Mouse (Mus musculus): ENCODE results near the gene Cbx2. TPM values are rescaled to one million over a fixed set of nuclear protein-coding genes. Genes with fewer than 3 reads are reported as not detected.
A peak's percentile ranks its signal among the peaks of the same experiment; 100 is the strongest.

The Cbx2 gene
- polyA plus RNA-seq, 1 experiment from 2014 or later = 3.0 TPM

GRCm38 (mm10) chr11:119072986-119073385, 50.2 kb downstream of the Cbx2 start:
- Histone ChIP-seq H3K9me3 (replicated peaks) (no peaks in the 10 kb centered on the region), H3K36me3 (replicated peaks) (no peaks in the 10 kb centered on the region), H3K4me1 (replicated peaks) (no peaks in the 10 kb centered on the region), H3K4me3 (replicated peaks) (no peak overlapping the region), H3K9ac (no peak overlapping the region), H3K27ac (replicated peaks) (no peak overlapping the region), H3K27me3 (peaks cover 33% of the 10 kb centered on the region), H3K4me2 (no peak overlapping the region)
- ATAC-seq (ENCODE audit: insufficient read depth) = no peak
- WGBS (ENCODE audit: insufficient replicate concordance) = 49% methylated on average over 6 of the region's 6 CpGs

- H3K27me3 ChIP-seq = peaks cover 33% of the 10 kb centered on the region
- no peak for ATAC-seq (ENCODE audit: insufficient read depth)
- no peaks in the 10 kb centered on the region for H3K9me3 ChIP-seq (replicated peaks)
- H3K4me1 ChIP-seq (replicated peaks) = peaks cover 8% of the 10 kb centered on the region
- no peak overlapping the region for H3K27ac ChIP-seq (replicated peaks)
- no peak overlapping the region for H3K4me3 ChIP-seq (replicated peaks)
- no peak overlapping the region for H3K9ac ChIP-seq
- no peak overlapping the region for H3K4me2 ChIP-seq
- H3K36me3 ChIP-seq (replicated peaks) = no peaks in the 10 kb centered on the region
- 60% methylated on average over 6 of the region's 6 CpGs for WGBS (ENCODE audit: insufficient replicate concordance)
Observed at GRCm38 (mm10) chr11:119073876-119074433, 51.2 kb downstream of the Cbx2 start.

- Histone ChIP-seq H3K9me3 (replicated peaks) (no peaks in the 10 kb centered on the region), H3K4me1 (replicated peaks) (peaks cover 23% of the 10 kb centered on the region), H3K9ac (no peak overlapping the region), H3K4me3 (replicated peaks) (no peak overlapping the region), H3K27me3 (peaks cover 33% of the 10 kb centered on the region), H3K36me3 (replicated peaks) (peaks cover 4% of the 10 kb centered on the region), H3K27ac (replicated peaks) (no peak overlapping the region), H3K4me2 (no peak overlapping the region)
- WGBS (ENCODE audit: insufficient replicate concordance) = 16% methylated on average over 5 of the region's 5 CpGs
- ATAC-seq (ENCODE audit: insufficient read depth) = no peak
Observed at GRCm38 (mm10) chr11:119075805-119076204, 53.0 kb downstream of the Cbx2 start.

- H3K36me3 ChIP-seq (replicated peaks) = peaks cover 9% of the 10 kb centered on the region
- WGBS (ENCODE audit: insufficient replicate concordance) = 65% methylated on average over 4 of the region's 4 CpGs
- H3K4me2 ChIP-seq = no peak overlapping the region
- no peak overlapping the region for H3K9ac ChIP-seq
- H3K9me3 ChIP-seq (replicated peaks) = no peaks in the 10 kb centered on the region
- no peak for ATAC-seq (ENCODE audit: insufficient read depth)
- peaks cover 37% of the 10 kb centered on the region for H3K4me1 ChIP-seq (replicated peaks)
- H3K27ac ChIP-seq (replicated peaks) = no peak overlapping the region
- no peak overlapping the region for H3K4me3 ChIP-seq (replicated peaks)
- H3K27me3 ChIP-seq = peaks cover 20% of the 10 kb centered on the region
Observed at GRCm38 (mm10) chr11:119077755-119078154, 55.0 kb downstream of the Cbx2 start.

- H3K4me1 ChIP-seq (replicated peaks) = peaks cover 48% of the 10 kb centered on the region
- no peak overlapping the region for H3K27ac ChIP-seq (replicated peaks)
- H3K4me3 ChIP-seq (replicated peaks) = no peak overlapping the region
- H3K27me3 ChIP-seq = peaks cover 22% of the 10 kb centered on the region
- ATAC-seq (ENCODE audit: insufficient read depth) = peak; percentile 17; the same call in 1 of the 2 replicates
- peak overlapping the region; percentile 35 for H3K4me2 ChIP-seq
- 34% methylated on average over 26 of the region's 27 CpGs for WGBS (ENCODE audit: insufficient replicate concordance)
- no peak overlapping the region for H3K9ac ChIP-seq
- H3K36me3 ChIP-seq (replicated peaks) = peaks cover 9% of the 10 kb centered on the region
- no peaks in the 10 kb centered on the region for H3K9me3 ChIP-seq (replicated peaks)
Observed at GRCm38 (mm10) chr11:119078691-119079444, 56.1 kb downstream of the Cbx2 start.

GRCm38 (mm10) chr11:119079445-119079837, 56.7 kb downstream of the Cbx2 start:
- Histone ChIP-seq H3K9ac (no peak overlapping the region), H3K27me3 (peaks cover 22% of the 10 kb centered on the region), H3K4me1 (replicated peaks) (peaks cover 54% of the 10 kb centered on the region)

GRCm38 (mm10) chr11:119080461-119081147, 57.8 kb downstream of the Cbx2 start:
- H3K4me2 ChIP-seq = no peak overlapping the region
- 70% methylated on average over 33 of the region's 33 CpGs for WGBS (ENCODE audit: insufficient replicate concordance)
- H3K9me3 ChIP-seq (replicated peaks) = no peaks in the 10 kb centered on the region
- no peak for ATAC-seq (ENCODE audit: insufficient read depth)
- no peak overlapping the region for H3K4me3 ChIP-seq (replicated peaks)
- H3K27ac ChIP-seq (replicated peaks) = no peak overlapping the region
- no peak overlapping the region for H3K9ac ChIP-seq
- H3K36me3 ChIP-seq (replicated peaks) = peaks cover 9% of the 10 kb centered on the region
- H3K27me3 ChIP-seq = peaks cover 30% of the 10 kb centered on the region
- H3K4me1 ChIP-seq (replicated peaks) = peaks cover 59% of the 10 kb centered on the region

More at GRCm38 (mm10) chr11:119079445-119079837, 56.7 kb downstream of the Cbx2 start:
- Histone ChIP-seq H3K27ac (replicated peaks) (no peak overlapping the region), H3K4me2 (0 out of 2 replicates have a peak overlapping the region, but pooled peaks have one; percentile 35), H3K4me3 (replicated peaks) (no peak overlapping the region), H3K36me3 (replicated peaks) (peaks cover 9% of the 10 kb centered on the region), H3K9me3 (replicated peaks) (no peaks in the 10 kb centered on the region)
- no peak for ATAC-seq (ENCODE audit: insufficient read depth)
- WGBS (ENCODE audit: insufficient replicate concordance) = 40% methylated on average over 7 of the region's 7 CpGs

Other genes starting within 250 kb of the Cbx2 start
- gene Rbfox3, start 111.4 kb upstream of the Cbx2 start, polyA plus RNA-seq (2015; fragmentation: Nextera tagmentation; extraction: Ambion mirVana) = 0.13 and 0.21 TPM in 2 replicates
- gene Enpp7, start 34.8 kb upstream of the Cbx2 start, polyA plus RNA-seq (2015; fragmentation: Nextera tagmentation; extraction: Ambion mirVana) = not detected in 2 replicates
- 3.3 and 3.5 TPM in 2 replicates for gene Cbx8, start 18.0 kb downstream of the Cbx2 start, polyA plus RNA-seq (2015; fragmentation: Nextera tagmentation; extraction: Ambion mirVana)
- 2.8 and 2.9 TPM in 2 replicates for gene Cbx4, start 63.3 kb downstream of the Cbx2 start, polyA plus RNA-seq (2015; fragmentation: Nextera tagmentation; extraction: Ambion mirVana)
- gene Tbc1d16, start 205.5 kb downstream of the Cbx2 start, polyA plus RNA-seq (2015; fragmentation: Nextera tagmentation; extraction: Ambion mirVana) = 1.6 and 1.9 TPM in 2 replicates
- 0.55 and 0.70 TPM in 2 replicates for gene Ccdc40, start 205.6 kb downstream of the Cbx2 start, polyA plus RNA-seq (2015; fragmentation: Nextera tagmentation; extraction: Ambion mirVana)
- gene Gaa, start 244.9 kb downstream of the Cbx2 start, polyA plus RNA-seq (2015; fragmentation: Nextera tagmentation; extraction: Ambion mirVana) = 21.4 and 26.4 TPM in 2 replicates

Data from liver, embryonic 15.5 days (tissue).